Mouse (Mus musculus) neural tube, embryonic 12.5 days (tissue): ENCODE measurements at regions not wholly inside any gene's neighbourhood (a gene's known extent, or its start where the extent isn't known, plus 50 kb on each side); places are given as distances from the start of the nearest gene placed in this dataset.
"Not testable (repeated sequence)": the region's sequence is repeated elsewhere in the genome, so short reads cannot be mapped to it uniquely, and the experiment has no call there.

ENCODE experiments used
- ATAC-seq: fragments of 200-750 bp; cut with Nextera tagmentation; 2 replicates; pipeline ENCODE4 v1.8.0; 2017; ENCODE audit warnings: low read depth, mild to moderate bottlenecking, moderate TSS enrichment, moderate library complexity; ENCODE audit not compliant: low FRiP score
- H3K27ac ChIP-seq: fragments of 300-500 bp; sonication (generic); 2 replicates; pipeline ENCODE4 v1.5.1; 2016
- H3K27me3 ChIP-seq: fragments of 300-500 bp; sonication (generic); replicated peaks from 2 replicates; pipeline ENCODE4 v1.6.1; 2016; ENCODE audit warnings: mild to moderate bottlenecking
- H3K36me3 ChIP-seq: fragments of 300-500 bp; sonication (generic); 2 replicates; pipeline ENCODE4 v1.6.1; 2016; ENCODE audit warnings: mild to moderate bottlenecking
- H3K4me1 ChIP-seq: fragments of 300-500 bp; sonication (generic); 2 replicates; pipeline ENCODE4 v1.6.1; 2016
- H3K4me2 ChIP-seq: fragments of 300-500 bp; sonication (generic); replicated peaks from 2 replicates; pipeline ENCODE4 v1.6.1; 2016; ENCODE audit warnings: mild to moderate bottlenecking
- H3K4me3 ChIP-seq: fragments of 300-500 bp; sonication (generic); 2 replicates; pipeline ENCODE4 v1.5.1; 2016
- H3K9ac ChIP-seq: fragments of 300-500 bp; sonication (generic); 2 replicates; pipeline ENCODE4 v1.6.1; 2016; ENCODE audit warnings: mild to moderate bottlenecking
- H3K9me3 ChIP-seq: fragments of 300-500 bp; sonication (generic); 2 replicates; pipeline ENCODE4 v1.6.1; 2016; ENCODE audit warnings: mild to moderate bottlenecking
- WGBS: fragments of 180-500 bp; shearing (Covaris S2); methylation state at CpG from one replicate; pipeline ENCODE4 v1.1.7; 2016; 5-methylcytosine and 5-hydroxymethylcytosine counted together

- H3K27me3 ChIP-seq = no peaks in the 10 kb centered on the region
- H3K9me3 ChIP-seq = no peaks in the 10 kb centered on the region
- 84% methylated on average over 3 of the region's 3 CpGs for WGBS
- no peaks in the 10 kb centered on the region for H3K36me3 ChIP-seq
- H3K27ac ChIP-seq = no peak overlapping the region
- no peaks in the 10 kb centered on the region for H3K4me1 ChIP-seq
- no peak overlapping the region for H3K9ac ChIP-seq
- no peak overlapping the region for H3K4me2 ChIP-seq
- no peak for ATAC-seq
- H3K4me3 ChIP-seq = no peak overlapping the region
These were observed 59.1 kb downstream of the Klf6 start for GRCm38 (mm10) chr13:5920422-5920821.

GRCm38 (mm10) chr13:5931433-5931832 lies 70.2 kb downstream of the Klf6 start:
- 97% methylated on average over 2 of the region's 2 CpGs for WGBS
- Histone ChIP-seq H3K27ac (no peak overlapping the region), H3K9me3 (no peaks in the 10 kb centered on the region), H3K4me3 (no peak overlapping the region), H3K27me3 (no peaks in the 10 kb centered on the region), H3K4me1 (no peaks in the 10 kb centered on the region), H3K4me2 (no peak overlapping the region), H3K36me3 (no peaks in the 10 kb centered on the region), H3K9ac (no peak overlapping the region)
- no peak for ATAC-seq

GRCm38 (mm10) chr13:5937436-5937835 lies 76.2 kb downstream of the Klf6 start:
- no peak overlapping the region for H3K4me2 ChIP-seq
- no peaks in the 10 kb centered on the region for H3K27me3 ChIP-seq
- WGBS = 95% methylated on average over 2 of the region's 2 CpGs
- H3K36me3 ChIP-seq = no peaks in the 10 kb centered on the region
- H3K4me3 ChIP-seq = no peak overlapping the region
- H3K27ac ChIP-seq = no peak overlapping the region
- no peaks in the 10 kb centered on the region for H3K4me1 ChIP-seq
- H3K9ac ChIP-seq = no peak overlapping the region
- H3K9me3 ChIP-seq = no peaks in the 10 kb centered on the region
- ATAC-seq = no peak

GRCm38 (mm10) chr13:5937970-5938369 lies 76.7 kb downstream of the Klf6 start:
- Histone ChIP-seq H3K9ac (no peak overlapping the region), H3K4me2 (no peak overlapping the region), H3K4me3 (no peak overlapping the region), H3K27me3 (no peaks in the 10 kb centered on the region), H3K4me1 (no peaks in the 10 kb centered on the region), H3K36me3 (no peaks in the 10 kb centered on the region), H3K9me3 (no peaks in the 10 kb centered on the region), H3K27ac (no peak overlapping the region)
- 91% methylated on average over 4 of the region's 4 CpGs for WGBS
- ATAC-seq = no peak

GRCm38 (mm10) chr13:5939368-5939767 lies 78.1 kb downstream of the Klf6 start:
- no peaks in the 10 kb centered on the region for H3K4me1 ChIP-seq
- H3K9me3 ChIP-seq = no peaks in the 10 kb centered on the region
- 94% methylated on average over 3 of the region's 3 CpGs for WGBS
- no peaks in the 10 kb centered on the region for H3K27me3 ChIP-seq
- no peaks in the 10 kb centered on the region for H3K36me3 ChIP-seq
- no peak overlapping the region for H3K4me2 ChIP-seq
- no peak overlapping the region for H3K4me3 ChIP-seq
- no peak overlapping the region for H3K27ac ChIP-seq
- ATAC-seq = no peak
- no peak overlapping the region for H3K9ac ChIP-seq

- no peaks in the 10 kb centered on the region for H3K9me3 ChIP-seq
- no peaks in the 10 kb centered on the region for H3K36me3 ChIP-seq
- no peaks in the 10 kb centered on the region for H3K27me3 ChIP-seq
- ATAC-seq = no peak
- no peaks in the 10 kb centered on the region for H3K4me1 ChIP-seq
- 83% methylated on average over 2 of the region's 2 CpGs for WGBS
- no peak overlapping the region for H3K4me2 ChIP-seq
- no peak overlapping the region for H3K27ac ChIP-seq
- no peak overlapping the region for H3K9ac ChIP-seq
- H3K4me3 ChIP-seq = no peak overlapping the region
These were observed 91.6 kb downstream of the Klf6 start for GRCm38 (mm10) chr13:5952863-5953262.

- H3K36me3 ChIP-seq, H3K27me3 ChIP-seq, ATAC-seq, H3K4me1 ChIP-seq, H3K9ac ChIP-seq, H3K4me2 ChIP-seq, H3K4me3 ChIP-seq, H3K27ac ChIP-seq, H3K9me3 ChIP-seq: not testable (repeated sequence)
These were observed 93.8 kb downstream of the Klf6 start for GRCm38 (mm10) chr13:5955121-5955520.

GRCm38 (mm10) chr13:5956145-5956544 lies 94.9 kb downstream of the Klf6 start:
- no peak overlapping the region for H3K4me3 ChIP-seq
- H3K4me2 ChIP-seq = no peak overlapping the region
- no peak for ATAC-seq
- no peak overlapping the region for H3K27ac ChIP-seq
- no peaks in the 10 kb centered on the region for H3K36me3 ChIP-seq
- 56% methylated on average over 1 of the region's 1 CpGs for WGBS
- no peaks in the 10 kb centered on the region for H3K9me3 ChIP-seq
- H3K27me3 ChIP-seq = no peaks in the 10 kb centered on the region
- H3K9ac ChIP-seq = no peak overlapping the region
- H3K4me1 ChIP-seq = no peaks in the 10 kb centered on the region

GRCm38 (mm10) chr13:5962947-5963346 lies 101.7 kb downstream of the Klf6 start:
- Histone ChIP-seq H3K27me3 (no peaks in the 10 kb centered on the region), H3K4me3 (no peak overlapping the region), H3K4me2 (no peak overlapping the region), H3K27ac (no peak overlapping the region), H3K9me3 (no peaks in the 10 kb centered on the region), H3K4me1 (no peaks in the 10 kb centered on the region), H3K36me3 (no peaks in the 10 kb centered on the region), H3K9ac (no peak overlapping the region)
- 93% methylated on average over 1 of the region's 1 CpGs for WGBS
- ATAC-seq = no peak

- Histone ChIP-seq H3K36me3 (no peaks in the 10 kb centered on the region), H3K27me3 (no peaks in the 10 kb centered on the region), H3K9ac (no peak overlapping the region), H3K9me3 (no peaks in the 10 kb centered on the region), H3K4me2 (no peak overlapping the region), H3K4me3 (no peak overlapping the region), H3K4me1 (no peaks in the 10 kb centered on the region), H3K27ac (no peak overlapping the region)
- 84% methylated on average over 1 of the region's 1 CpGs for WGBS
- no peak for ATAC-seq
These were observed 103.3 kb downstream of the Klf6 start for GRCm38 (mm10) chr13:5964626-5965025.

- no peaks in the 10 kb centered on the region for H3K27me3 ChIP-seq
- no peak for ATAC-seq
- peaks cover 3% of the 10 kb centered on the region; the same call in 1 of the 2 replicates for H3K4me1 ChIP-seq
- no peaks in the 10 kb centered on the region for H3K9me3 ChIP-seq
- H3K4me3 ChIP-seq = no peak overlapping the region
- no peak overlapping the region for H3K27ac ChIP-seq
- no peak overlapping the region for H3K4me2 ChIP-seq
- WGBS = 44% methylated on average over 1 of the region's 1 CpGs
- no peak overlapping the region for H3K9ac ChIP-seq
- no peaks in the 10 kb centered on the region for H3K36me3 ChIP-seq
These were observed 117.3 kb downstream of the Klf6 start for GRCm38 (mm10) chr13:5978615-5979014.

GRCm38 (mm10) chr13:5987491-5987890 lies 126.2 kb downstream of the Klf6 start:
- Histone ChIP-seq H3K4me3 (no peak overlapping the region), H3K36me3 (no peaks in the 10 kb centered on the region), H3K9me3 (no peaks in the 10 kb centered on the region), H3K27ac (no peak overlapping the region), H3K9ac (no peak overlapping the region), H3K4me2 (no peak overlapping the region), H3K27me3 (no peaks in the 10 kb centered on the region), H3K4me1 (no peaks in the 10 kb centered on the region)
- WGBS = 90% methylated on average over 2 of the region's 2 CpGs
- no peak for ATAC-seq

- H3K27me3 ChIP-seq = no peaks in the 10 kb centered on the region
- no peaks in the 10 kb centered on the region for H3K4me1 ChIP-seq
- H3K27ac ChIP-seq = no peak overlapping the region
- H3K4me3 ChIP-seq = no peak overlapping the region
- no peak for ATAC-seq
- no peak overlapping the region for H3K9ac ChIP-seq
- H3K9me3 ChIP-seq = no peaks in the 10 kb centered on the region
- H3K36me3 ChIP-seq = no peaks in the 10 kb centered on the region
- no peak overlapping the region for H3K4me2 ChIP-seq
- 88% methylated on average over 7 of the region's 7 CpGs for WGBS
These were observed 127.1 kb downstream of the Klf6 start for GRCm38 (mm10) chr13:5988407-5988806.
